In genomic region chr4:119293574-119294258, GRCm38 (mm10) we compare ENCODE assay signal across 8 mouse cellular contexts. TPM values are rescaled to one million over a fixed set of nuclear protein-coding genes. Genes with fewer than 3 reads are reported as not detected.
DNase-seq lines count a peak whose midpoint lies in the region; ATAC-seq and TF ChIP-seq lines count a peak whose summit lies in the region.

No protein-coding gene starts in this region.

- H3K9ac ChIP-seq in kidney, embryonic 14.5 days (ENCODE audit: low read depth, low read length) = peak overlapping the region; percentile 96
- peak overlapping the region; percentile 93 for H3K9ac ChIP-seq in liver, embryonic 13.5 days
- peak overlapping the region; percentile 95 for H3K9ac ChIP-seq in neural tube, embryonic 13.5 days

- H3K4me3 ChIP-seq in kidney, embryonic 14.5 days (ENCODE audit: low read length) = peak overlapping the region; percentile 97
- H3K4me3 ChIP-seq in liver, embryonic 13.5 days (replicated peaks) = peak overlapping the region; percentile 91
- peak overlapping the region; percentile 97 for H3K4me3 ChIP-seq in neural tube, embryonic 13.5 days
- peak overlapping the region; percentile 91 for H3K4me3 ChIP-seq in thymus, adult 2 months (ENCODE audit: control insufficient read depth, insufficient read depth, low read length)

- peak; percentile 36 for ATAC-seq in kidney, embryonic 14.5 days (ENCODE audit: low FRiP score, low TSS enrichment)
- peak; percentile 6; the same call in 1 of the 2 replicates for ATAC-seq in liver, embryonic 13.5 days (ENCODE audit: low read depth)
- peak; percentile 29 for ATAC-seq in neural tube, embryonic 13.5 days (ENCODE audit: low read depth)

- under 1% methylated on average over 51 of the region's 80 CpGs for WGBS in kidney, embryonic 14.5 days
- WGBS in liver, embryonic 13.5 days (ENCODE audit: insufficient replicate concordance) = under 1% methylated on average over 62 of the region's 80 CpGs
- under 1% methylated on average over 54 of the region's 80 CpGs for WGBS in neural tube, embryonic 13.5 days
- WGBS in thymus, adult 2 months = under 1% methylated on average over 60 of the region's 80 CpGs

- no peak for TF ChIP-seq POLR2A in thymus, adult 2 months (IDR thresholded peaks at IDR 0.05; ENCODE audit: control insufficient read depth, extremely low read depth, insufficient read depth, low read length, poor library complexity)

- peak; percentile 31; the same call in 1 of the 2 replicates for TF ChIP-seq CTCF in thymus, adult 2 months (IDR thresholded peaks at IDR 0.05; ENCODE audit: borderline replicate concordance, control insufficient read depth, extremely low read depth, insufficient read depth, low read length, poor library complexity)

- H3K4me2 ChIP-seq in kidney, embryonic 14.5 days (replicated peaks; ENCODE audit: low read depth, low read length) = peak overlapping the region; percentile 85
- peak overlapping the region; percentile 93 for H3K4me2 ChIP-seq in liver, embryonic 13.5 days
- peak overlapping the region; percentile 76 for H3K4me2 ChIP-seq in neural tube, embryonic 13.5 days

- H3K9me3 ChIP-seq in kidney, embryonic 14.5 days (ENCODE audit: control insufficient read depth, low read length) = no peaks in the 10 kb centered on the region
- no peaks in the 10 kb centered on the region for H3K9me3 ChIP-seq in liver, embryonic 13.5 days (replicated peaks)
- H3K9me3 ChIP-seq in neural tube, embryonic 13.5 days = no peaks in the 10 kb centered on the region

- H3K36me3 ChIP-seq in kidney, embryonic 14.5 days (ENCODE audit: control insufficient read depth, insufficient read depth, low read length) = peaks cover 11% of the 10 kb centered on the region
- H3K36me3 ChIP-seq in liver, embryonic 13.5 days = peaks cover 31% of the 10 kb centered on the region
- H3K36me3 ChIP-seq in neural tube, embryonic 13.5 days = peaks cover 10% of the 10 kb centered on the region; the same call in 1 of the 2 replicates
- H3K36me3 ChIP-seq in thymus, adult 2 months (ENCODE audit: control insufficient read depth, insufficient read depth, low read length) = peaks cover 3% of the 10 kb centered on the region; the same call in 1 of the 2 replicates

- peak overlapping the region; percentile 91 for H3K27ac ChIP-seq in kidney, embryonic 14.5 days (ENCODE audit: low read depth, low read length)
- peak overlapping the region; percentile 80 for H3K27ac ChIP-seq in liver, embryonic 13.5 days
- peak overlapping the region; percentile 94 for H3K27ac ChIP-seq in neural tube, embryonic 13.5 days (replicated peaks)
- no peak overlapping the region for H3K27ac ChIP-seq in thymus, adult 2 months (ENCODE audit: control insufficient read depth, insufficient read depth, low read length)

- H3K4me1 ChIP-seq in kidney, embryonic 14.5 days (ENCODE audit: control insufficient read depth, insufficient read depth, low read length) = peaks cover 11% of the 10 kb centered on the region
- H3K4me1 ChIP-seq in liver, embryonic 13.5 days (replicated peaks) = peaks cover 46% of the 10 kb centered on the region
- H3K4me1 ChIP-seq in neural tube, embryonic 13.5 days (replicated peaks) = peaks cover 40% of the 10 kb centered on the region
- H3K4me1 ChIP-seq in thymus, adult 2 months (replicated peaks; ENCODE audit: control insufficient read depth, insufficient read depth, low read length) = peaks cover 5% of the 10 kb centered on the region

- DNase-seq in left cerebral cortex, adult 18-20 months (ENCODE audit: low spot score in 2 of 2) = peak; percentile 14 to 31
- DNase-seq in left cerebral cortex, adult 11 months (ENCODE audit: low spot score) = no peak
- peak; percentile 26 for DNase-seq in cerebellum, adult 8-10 months
- DNase-seq in gastrocnemius, adult 18-20 months (ENCODE audit: low spot score) = peak; percentile 7
- DNase-seq in liver, embryonic 13.5 days = peak; percentile 37
- peak; percentile 36 for DNase-seq in thymus, adult 2 months

- H3K27me3 ChIP-seq in kidney, embryonic 14.5 days (ENCODE audit: control insufficient read depth, insufficient read depth, low read length) = no peaks in the 10 kb centered on the region
- no peaks in the 10 kb centered on the region for H3K27me3 ChIP-seq in liver, embryonic 13.5 days
- no peaks in the 10 kb centered on the region for H3K27me3 ChIP-seq in neural tube, embryonic 13.5 days
- no peaks in the 10 kb centered on the region for H3K27me3 ChIP-seq in thymus, adult 2 months (ENCODE audit: control insufficient read depth, insufficient read depth, low read length)

RNA-seq across cellular contexts. Expression of gene Ybx1, which starts 0.7 kb away (rescaled TPM):
- total RNA-seq in left cerebral cortex, adult 18-20 months (2021) = 100 to 1,000 TPM; 178 to 187 TPM
- total RNA-seq in gastrocnemius, adult 18-20 months (2021) = 100 to 1,000 TPM; 659 to 760 TPM
- 969 and 1,061 TPM in 2 replicates for polyA plus RNA-seq in kidney, embryonic 14.5 days (2014; fragmentation: Nextera tagmentation; extraction: Ambion mirVana)
- 342 and 392 TPM in 2 replicates for polyA plus RNA-seq in liver, embryonic 13.5 days (2015; fragmentation: Nextera tagmentation; extraction: Ambion mirVana)
- 873 and 888 TPM in 2 replicates for polyA plus RNA-seq in neural tube, embryonic 13.5 days (2015; fragmentation: Nextera tagmentation; extraction: Ambion mirVana)
- polyA plus RNA-seq in thymus, adult 2 months (2012; rRNA removed) = 156 and 199 TPM in 2 replicates

RNA-seq across cellular contexts. Expression of gene Ppih, which starts 26.6 kb away (rescaled TPM):
- 10 to 100 TPM; 16.2 to 17.4 TPM for total RNA-seq in left cerebral cortex, adult 18-20 months (2021)
- 1 to 10 TPM; 7.9 to 8.8 TPM for total RNA-seq in gastrocnemius, adult 18-20 months (2021)
- polyA plus RNA-seq in kidney, embryonic 14.5 days (2014; fragmentation: Nextera tagmentation; extraction: Ambion mirVana) = 122 and 153 TPM in 2 replicates
- polyA plus RNA-seq in liver, embryonic 13.5 days (2015; fragmentation: Nextera tagmentation; extraction: Ambion mirVana) = 87.9 and 92.5 TPM in 2 replicates
- polyA plus RNA-seq in neural tube, embryonic 13.5 days (2015; fragmentation: Nextera tagmentation; extraction: Ambion mirVana) = 62.0 and 62.5 TPM in 2 replicates
- 21.2 and 26.6 TPM in 2 replicates for polyA plus RNA-seq in thymus, adult 2 months (2012; rRNA removed)

RNA-seq across cellular contexts. Expression of gene Cldn19, which starts 38.5 kb away (rescaled TPM):
- total RNA-seq in left cerebral cortex, adult 18-20 months (2021) = under 1 TPM in 1 of 2 experiments, not detected in 1; 0.44 TPM
- total RNA-seq in gastrocnemius, adult 18-20 months (2021) = 1 to 10 TPM; 1.3 to 1.9 TPM
- polyA plus RNA-seq in kidney, embryonic 14.5 days (2014; fragmentation: Nextera tagmentation; extraction: Ambion mirVana) = 5.9 and 10.4 TPM in 2 replicates
- polyA plus RNA-seq in liver, embryonic 13.5 days (2015; fragmentation: Nextera tagmentation; extraction: Ambion mirVana) = not detected in 2 replicates
- 0.45 and 0.63 TPM in 2 replicates for polyA plus RNA-seq in neural tube, embryonic 13.5 days (2015; fragmentation: Nextera tagmentation; extraction: Ambion mirVana)
- 0.18 and 0.50 TPM in 2 replicates for polyA plus RNA-seq in thymus, adult 2 months (2012; rRNA removed)
